In genomic region chr1:182086759-182087158, GRCm38 (mm10) we compare ENCODE assay signal across 10 mouse cellular contexts. TPM values are rescaled to one million over a fixed set of nuclear protein-coding genes. Genes with fewer than 3 reads are reported as not detected.
DNase-seq lines count a peak whose midpoint lies in the region; ATAC-seq and TF ChIP-seq lines count a peak whose summit lies in the region.
"Had no signal": no experiment of that assay in that cellular context is flagged by ENCODE, and none has a peak within 500 bp of the region (broad histone marks: within the 10 kb centered on the region; RNA-seq: fewer than 3 reads in every experiment).

No protein-coding gene starts in this region.

- H3K36me3 ChIP-seq in heart, embryonic 12.5 days: no peaks in the 10 kb centered on the region
- no peaks in the 10 kb centered on the region for H3K36me3 ChIP-seq in heart, adult 2 months (ENCODE audit: control insufficient read depth, insufficient read depth, low read length)
- H3K36me3 ChIP-seq in kidney, adult 2 months (ENCODE audit: control insufficient read depth, insufficient read depth, low read length): no peaks in the 10 kb centered on the region
- H3K36me3 ChIP-seq: limb, embryonic 13.5 days had no signal

- H3K4me1 ChIP-seq in heart, embryonic 12.5 days (replicated peaks): peaks cover 82% of the 10 kb centered on the region
- peaks cover 22% of the 10 kb centered on the region for H3K4me1 ChIP-seq in heart, adult 2 months (ENCODE audit: control insufficient read depth, insufficient read depth, low read length)
- peaks cover 12% of the 10 kb centered on the region for H3K4me1 ChIP-seq in kidney, adult 2 months (ENCODE audit: control insufficient read depth, insufficient read depth, low read length)

- 0 out of 2 replicates have a peak overlapping the region, but pooled peaks have one; percentile 29 for H3K27ac ChIP-seq in heart, embryonic 12.5 days (ENCODE audit: poor library complexity, severe bottlenecking)
- no peak overlapping the region for H3K27ac ChIP-seq in heart, adult 2 months
- no peak overlapping the region for H3K27ac ChIP-seq in kidney, adult 2 months (ENCODE audit: insufficient read depth, low read depth, low read length)
- H3K27ac ChIP-seq: limb, embryonic 13.5 days had no signal

- intact Hi-C loops in heart, adult 2 months (cut with DNase I): loop anchor here (5.0 kb wide), 1 partner anchor 64 kb away; no protein-coding TSS in a partner anchor
- intact Hi-C loops in left cerebral cortex, postnatal 10 days (cut with DNase I): no loop called here

- H3K9ac ChIP-seq in heart, embryonic 12.5 days: no peak overlapping the region
- H3K9ac ChIP-seq in heart, adult 2 months (ENCODE audit: low read depth, low read length): no peak overlapping the region
- H3K9ac ChIP-seq: limb, embryonic 13.5 days had no signal

- no peak for TF ChIP-seq EP300 in heart, adult 2 months (IDR thresholded peaks at IDR 0.05; ENCODE audit: insufficient read depth, low read depth, low read length)

- WGBS in heart, embryonic 12.5 days: 36% methylated on average over 7 of the region's 7 CpGs
- WGBS in heart, adult 2 months: 52% methylated on average over 7 of the region's 7 CpGs
- 42% methylated on average over 7 of the region's 7 CpGs for WGBS in kidney, adult 2 months

- no peak for DNase-seq in heart, adult 2 months
- DNase-seq in brain, embryonic 14.5 days (ENCODE audit: low read depth): peak; percentile 82
- peak; percentile 59 to 64 for DNase-seq in frontal cortex, postnatal 10 days (ENCODE audit: low spot score in 2 of 2)
- peak; percentile 67 to 68 for DNase-seq in left cerebral cortex, postnatal 10 days (ENCODE audit: extremely low spot score in 1 of 2, low spot score in 2 of 2)
- DNase-seq in embryo, embryonic 11 days: no peak
- DNase-seq in spleen, postnatal 4 days (ENCODE audit: low spot score in 2 of 2): no peak
- no peak for DNase-seq in kidney, adult 2 months
- DNase-seq: thymus, adult 18-20 months had no signal

- H3K4me2 ChIP-seq in heart, embryonic 12.5 days: no peak overlapping the region
- H3K4me2 ChIP-seq: limb, embryonic 13.5 days had no signal

- no peaks in the 10 kb centered on the region for H3K79me2 ChIP-seq in heart, adult 2 months (replicated peaks; ENCODE audit: control insufficient read depth, insufficient read depth, low read length)

- H3K27me3 ChIP-seq in heart, embryonic 12.5 days (replicated peaks): no peaks in the 10 kb centered on the region
- H3K27me3 ChIP-seq in heart, adult 2 months (ENCODE audit: control insufficient read depth, insufficient read depth, low read length): no peaks in the 10 kb centered on the region
- H3K27me3 ChIP-seq in kidney, adult 2 months (replicated peaks; ENCODE audit: control insufficient read depth, insufficient read depth, low read length): no peaks in the 10 kb centered on the region
- H3K27me3 ChIP-seq: limb, embryonic 13.5 days had no signal

- no peak overlapping the region for H3K4me3 ChIP-seq in heart, embryonic 12.5 days
- H3K4me3 ChIP-seq in heart, adult 2 months: no peak overlapping the region
- no peak overlapping the region for H3K4me3 ChIP-seq in kidney, adult 2 months (ENCODE audit: insufficient read depth, low read depth, low read length)
- H3K4me3 ChIP-seq: limb, embryonic 13.5 days had no signal

- TF ChIP-seq CTCF in heart, adult 2 months (IDR thresholded peaks at IDR 0.05): no peak
- TF ChIP-seq CTCF in brain, embryonic 14.5 days (IDR thresholded peaks at IDR 0.05; ENCODE audit: borderline replicate concordance, extremely low read depth, insufficient read depth, insufficient read length): no peak
- TF ChIP-seq CTCF in kidney, adult 2 months (conservative IDR thresholded peaks at IDR 0.05; ENCODE audit: insufficient read depth, insufficient read length, low read depth, low read length): no peak

- TF ChIP-seq POLR2A in heart, adult 2 months (IDR thresholded peaks at IDR 0.05; ENCODE audit: insufficient read depth, low read depth, low read length): no peak
- TF ChIP-seq POLR2A in brain, embryonic 14.5 days (IDR thresholded peaks at IDR 0.05; ENCODE audit: borderline replicate concordance, extremely low read depth, insufficient read depth, insufficient read length, poor library complexity, severe bottlenecking): no peak
- TF ChIP-seq POLR2A in kidney, adult 2 months (IDR thresholded peaks at IDR 0.05; ENCODE audit: low read depth, low read length): no peak

- ATAC-seq in heart, embryonic 12.5 days (ENCODE audit: insufficient number of reproducible peaks, low FRiP score): no peak

- no peaks in the 10 kb centered on the region for H3K9me3 ChIP-seq in heart, embryonic 12.5 days (replicated peaks)
- H3K9me3 ChIP-seq: limb, embryonic 13.5 days had no signal

RNA-seq across cellular contexts. Expression of gene Srp9, which starts 37.8 kb away (rescaled TPM):
- polyA plus RNA-seq in heart, embryonic 12.5 days (2016; fragmentation: Nextera tagmentation; extraction: Ambion mirVana): 122 and 123 TPM in 2 replicates
- 10 to 100 TPM; 40.5 to 47.6 TPM for total RNA-seq in heart, adult 2 months (2021)
- polyA plus RNA-seq in heart, adult 2 months (2012; rRNA removed): 29.4 and 39.0 TPM in 2 replicates
- 82.8 and 88.5 TPM in 2 replicates for polyA plus RNA-seq in brain, embryonic 14.5 days (2012; rRNA removed)
- 10 to 100 TPM; 50.3 to 52.8 TPM for total RNA-seq in left cerebral cortex, postnatal 10 days (2021)
- 44.0 and 52.8 TPM in 2 replicates for polyA plus RNA-seq in kidney, adult 2 months (2012; rRNA removed)

Comparison
In these comparisons a context has a peak if more than half of its experiments do, and no peak if none do; other contexts are left out.
1. DNase-seq: peak in brain, embryonic 14.5 days (single experiment), frontal cortex, postnatal 10 days (2 of 2) and left cerebral cortex, postnatal 10 days (2 of 2); none in heart, adult 2 months (0 of 2), embryo, embryonic 11 days (single experiment), spleen, postnatal 4 days (0 of 2) and kidney, adult 2 months (single experiment).